Mouse (Mus musculus) 416B (cell line): Measurements from ENCODE around the gene Scn5a.

ENCODE experiments used
- DNase-seq: peaks from one replicate; pipeline ENCODE4 v3.0.0; 2011; ENCODE audit warnings: low read depth

The Scn5a gene

DNA sequence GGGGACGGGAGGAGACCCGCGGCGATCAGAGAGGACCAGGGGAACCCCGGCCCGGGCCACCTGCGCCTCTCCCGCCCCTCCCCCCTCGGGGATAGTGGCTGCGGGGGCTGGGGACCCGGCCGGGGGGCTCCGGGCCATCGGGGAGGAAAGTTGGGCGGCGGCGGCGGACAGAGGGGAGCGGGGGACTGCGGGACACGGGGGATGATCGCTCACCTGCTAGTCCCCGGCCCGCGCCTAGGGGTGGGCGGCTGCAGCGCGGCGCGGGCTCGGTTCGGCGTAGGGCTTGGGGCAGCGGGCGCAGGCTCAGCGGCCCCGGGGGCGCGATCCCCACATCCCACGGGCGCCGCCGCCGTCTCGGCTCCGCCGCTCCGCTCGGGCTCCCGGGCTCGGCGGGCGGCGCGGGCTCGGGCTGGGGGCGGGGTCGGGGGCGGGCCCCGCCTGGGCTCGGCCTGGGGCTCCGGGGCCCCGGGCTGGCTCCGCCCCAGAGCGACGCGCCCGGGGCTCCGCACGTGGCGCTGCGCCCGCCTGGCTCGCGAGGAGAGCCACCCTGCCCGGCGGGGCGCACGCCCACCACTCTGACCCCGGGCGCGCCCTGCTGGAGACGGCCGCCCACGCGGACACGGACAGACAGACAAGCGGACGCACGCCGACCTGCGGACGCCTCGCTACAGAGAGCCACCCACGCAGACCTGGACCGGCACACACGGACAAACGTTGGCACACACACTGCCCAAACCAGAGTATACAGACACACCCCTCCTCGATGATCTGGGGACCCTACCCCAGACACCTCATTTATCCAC is at the start of gene Scn5a:
Gene Scn5a (minus strand): TSS at position 381 of the 803 bp plus-strand sequence.
- no peak for DNase-seq

DNA sequence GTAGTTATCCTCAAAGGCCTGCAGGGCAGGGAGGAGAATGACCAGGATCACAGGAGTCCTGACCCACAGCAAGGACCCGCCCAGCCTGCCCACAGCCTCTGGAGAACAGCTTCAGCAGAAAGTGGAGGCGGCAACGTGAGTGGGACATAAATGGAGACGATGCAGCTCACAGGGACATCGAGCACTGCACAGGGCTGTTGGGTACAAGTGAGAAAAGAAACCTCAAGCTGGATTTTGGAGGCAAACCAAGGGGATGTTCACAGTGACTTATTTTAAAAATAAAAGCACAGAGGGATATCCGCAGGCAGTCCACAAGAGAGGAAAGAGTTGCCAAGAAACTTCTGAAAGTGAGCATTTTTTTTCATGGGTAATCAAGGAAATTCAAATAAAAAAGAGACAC is 48.4 kb upstream of the Scn5a start:
- no peak for DNase-seq

DNA sequence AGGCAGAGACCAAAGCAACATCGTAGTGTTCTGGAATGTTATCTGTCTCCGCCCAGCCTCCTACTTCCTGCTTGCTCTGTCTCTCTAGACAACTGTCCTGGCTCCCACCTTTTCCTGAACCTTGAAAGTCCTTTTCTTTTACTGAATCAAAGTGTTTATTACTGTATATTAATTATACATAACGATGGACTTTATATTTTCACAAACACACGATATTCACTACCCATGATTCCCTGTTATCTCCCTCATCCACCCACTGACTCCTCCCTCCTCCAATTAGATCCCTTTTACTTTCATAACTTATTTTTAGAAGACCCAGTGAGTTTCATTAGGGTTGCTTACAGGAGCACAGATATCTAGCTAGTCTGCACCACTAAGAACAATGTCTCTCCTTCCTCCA is 45.3 kb upstream of the Scn5a start:
- DNase-seq, result no peak

GRCm38 (mm10) chr9:119614798-119615197 is 36.0 kb upstream of the Scn5a start:
- no peak for DNase-seq

DNA sequence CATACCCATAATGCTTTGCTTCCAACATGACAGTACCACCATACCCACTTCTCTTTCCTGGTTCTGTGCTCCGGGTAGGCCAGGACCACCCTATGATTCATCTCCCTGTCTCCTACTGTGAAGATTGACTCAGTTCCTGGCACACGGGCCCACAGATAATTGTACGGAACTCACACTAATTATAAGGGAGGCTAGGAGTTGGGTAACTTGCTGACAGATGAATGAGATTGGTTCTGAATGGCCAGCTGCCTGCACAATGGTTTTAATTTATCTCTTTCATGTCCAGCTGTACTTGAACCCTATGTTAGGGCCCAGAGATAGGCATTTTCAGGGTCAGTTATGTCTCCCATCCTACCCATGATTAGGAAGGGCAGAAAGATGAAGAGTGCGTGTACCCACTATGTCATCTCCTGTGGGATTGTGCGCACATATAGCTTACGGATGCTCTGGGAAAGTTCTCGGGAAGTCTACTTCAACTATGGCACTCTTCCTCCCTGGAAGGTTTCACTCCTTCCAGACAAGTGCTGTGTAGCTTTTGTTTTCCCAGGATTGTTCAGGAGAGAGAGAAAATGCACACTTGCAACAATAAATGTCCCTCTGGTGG is 31.8 kb upstream of the Scn5a start:
- peak; percentile 28 for DNase-seq

DNA sequence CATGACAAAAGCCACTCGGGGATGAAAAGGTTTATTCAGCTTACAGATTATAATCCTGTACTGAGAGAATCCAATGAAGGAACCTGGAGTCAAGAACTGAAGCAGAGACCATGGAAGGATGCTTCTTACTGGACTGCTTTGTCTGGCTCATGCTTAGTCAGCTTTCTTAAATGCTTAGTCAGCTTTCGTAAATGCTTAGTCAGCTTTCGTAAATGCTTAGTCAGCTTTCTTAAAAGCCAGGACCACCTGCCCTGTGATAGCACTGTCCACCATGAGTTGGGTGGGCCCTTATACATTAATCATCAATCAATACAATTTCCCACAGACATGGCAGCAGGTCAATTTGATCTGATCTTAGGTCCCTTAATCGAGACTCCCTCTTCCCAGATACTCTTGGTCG is 28.1 kb upstream of the Scn5a start:
- DNase-seq, result no peak

- DNase-seq, result no peak
These were observed 25.8 kb upstream of the Scn5a start for GRCm38 (mm10) chr9:119604607-119605006.

GRCm38 (mm10) chr9:119598501-119598900 is 19.7 kb upstream of the Scn5a start:
- DNase-seq, result no peak

GRCm38 (mm10) chr9:119597332-119597731 is 18.5 kb upstream of the Scn5a start:
- DNase-seq, result peak; percentile 20

DNA sequence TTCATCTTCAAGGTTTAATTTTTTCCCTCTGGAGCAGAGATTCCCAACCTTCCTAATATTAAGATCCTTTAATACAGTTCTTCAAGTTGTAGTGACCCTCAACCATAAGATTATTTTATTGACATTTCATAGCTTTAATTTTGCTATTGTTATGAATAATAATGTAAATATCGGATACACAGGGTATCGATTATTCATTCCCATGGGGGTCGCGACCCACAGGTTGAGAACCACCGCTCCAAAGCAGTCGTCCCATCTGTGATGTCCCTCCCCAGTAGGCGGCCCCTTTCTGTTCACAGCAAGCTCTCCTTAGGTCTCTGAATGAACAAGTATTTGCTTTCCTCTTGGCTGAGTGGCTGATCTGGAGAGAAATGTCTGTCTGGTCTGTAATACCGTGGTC is 10.8 kb upstream of the Scn5a start:
- no peak for DNase-seq

DNA sequence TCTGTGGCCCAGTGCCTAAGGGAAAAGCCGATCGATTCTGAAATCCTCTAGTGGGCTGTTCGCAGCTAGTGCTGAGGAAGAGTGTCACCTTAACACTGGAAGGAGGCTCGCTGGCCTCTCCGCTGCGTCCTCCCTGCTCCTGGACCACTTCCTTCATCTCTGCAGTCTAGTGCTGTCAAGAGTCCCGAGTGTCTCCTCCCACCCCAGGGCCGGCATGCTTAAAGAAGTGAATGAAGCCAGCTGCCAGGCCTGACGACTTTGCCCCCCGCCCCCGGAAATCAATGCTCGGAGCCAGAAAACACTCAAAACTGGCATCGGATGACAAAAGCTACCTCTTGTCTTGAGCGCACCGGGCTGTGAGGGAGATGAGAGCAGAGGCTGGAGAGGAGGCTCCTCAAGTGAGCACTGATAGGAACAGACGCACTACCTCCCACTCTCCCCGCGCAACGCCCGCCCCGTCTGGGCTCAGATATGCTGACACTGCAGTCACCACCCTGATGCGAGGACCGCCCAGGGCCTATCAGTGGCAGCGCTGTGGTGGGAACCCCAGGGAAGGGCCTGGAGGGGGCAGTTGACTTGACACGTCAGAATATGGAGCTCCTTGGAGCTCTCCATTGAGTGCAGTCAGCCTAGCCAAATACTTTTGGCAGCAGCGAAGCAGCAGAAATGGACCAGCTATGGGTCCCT is 10.1 kb upstream of the Scn5a start:
- DNase-seq, result no peak

- peak; percentile 55 for DNase-seq
These were observed 1.9 kb upstream of the Scn5a start for GRCm38 (mm10) chr9:119580668-119581067.

- DNase-seq, result no peak
These were observed 1.4 kb upstream of the Scn5a start for GRCm38 (mm10) chr9:119580187-119580586.

GRCm38 (mm10) chr9:119578311-119578635 is 543 bp downstream of the Scn5a start:
- no peak for DNase-seq

DNA sequence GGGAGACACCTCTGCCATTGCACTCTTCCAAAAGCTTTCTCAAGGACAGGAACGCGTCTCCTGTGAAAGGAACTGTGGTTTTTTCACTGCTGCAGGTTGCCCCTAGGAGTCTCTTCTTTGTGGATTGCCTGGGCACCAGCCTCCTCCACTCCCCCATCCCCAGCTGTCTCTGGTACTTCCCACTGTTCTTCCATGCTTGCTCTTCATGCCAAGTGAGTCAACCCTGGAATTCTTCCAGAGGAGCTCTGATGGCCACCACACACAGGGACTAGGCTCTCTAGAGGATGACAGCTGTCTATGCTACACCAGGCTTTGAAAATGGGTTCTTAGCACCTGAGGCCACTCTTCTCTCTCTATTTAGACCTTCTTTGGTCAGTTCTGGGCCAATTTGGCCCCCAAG is 1.8 kb downstream of the Scn5a start:
- no peak for DNase-seq

- no peak for DNase-seq
These were observed 3.1 kb downstream of the Scn5a start for GRCm38 (mm10) chr9:119575732-119576131.

DNA sequence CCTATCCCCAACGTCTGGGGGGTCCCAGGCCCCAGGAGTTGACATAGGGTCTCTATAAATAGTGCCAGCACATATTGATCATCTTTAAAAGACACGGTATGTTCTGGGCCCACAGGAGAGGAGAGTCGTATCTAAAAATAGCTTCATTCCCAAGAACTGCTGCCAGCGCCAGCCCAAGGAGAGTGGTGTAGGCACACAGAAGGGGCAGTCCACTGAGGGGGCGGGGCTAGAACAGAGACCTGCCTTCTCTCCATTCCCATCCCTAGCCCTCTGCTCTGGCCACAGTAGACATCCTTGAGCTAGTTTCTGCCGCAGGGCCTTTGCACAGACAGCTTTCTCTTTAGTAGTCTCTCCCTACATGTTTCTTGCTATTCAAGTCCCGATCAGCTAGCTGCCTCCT is 4.5 kb downstream of the Scn5a start:
- DNase-seq, result no peak

DNA sequence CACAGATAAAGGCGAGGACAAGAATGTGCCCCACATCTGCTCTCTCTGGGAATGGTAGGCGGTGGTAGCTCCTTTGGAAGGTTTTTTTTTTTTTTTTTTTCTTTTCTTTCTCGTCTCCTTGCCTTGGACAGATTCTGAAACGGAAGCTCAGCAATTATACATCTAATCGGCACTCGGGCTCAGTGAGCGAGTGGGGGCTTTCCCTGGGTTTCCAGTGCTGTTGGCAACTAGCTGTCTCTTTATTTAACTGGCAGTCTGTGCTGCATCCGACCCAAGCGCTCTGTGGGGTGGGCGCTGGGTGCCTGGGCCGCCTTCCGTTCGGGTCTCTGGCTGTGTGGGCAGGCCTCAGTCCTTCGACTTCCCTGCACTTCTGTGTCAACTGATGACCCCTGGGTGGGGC is 5.8 kb downstream of the Scn5a start:
- DNase-seq, result no peak

- no peak for DNase-seq
These were observed 7.4 kb downstream of the Scn5a start for GRCm38 (mm10) chr9:119571411-119571888.

DNA sequence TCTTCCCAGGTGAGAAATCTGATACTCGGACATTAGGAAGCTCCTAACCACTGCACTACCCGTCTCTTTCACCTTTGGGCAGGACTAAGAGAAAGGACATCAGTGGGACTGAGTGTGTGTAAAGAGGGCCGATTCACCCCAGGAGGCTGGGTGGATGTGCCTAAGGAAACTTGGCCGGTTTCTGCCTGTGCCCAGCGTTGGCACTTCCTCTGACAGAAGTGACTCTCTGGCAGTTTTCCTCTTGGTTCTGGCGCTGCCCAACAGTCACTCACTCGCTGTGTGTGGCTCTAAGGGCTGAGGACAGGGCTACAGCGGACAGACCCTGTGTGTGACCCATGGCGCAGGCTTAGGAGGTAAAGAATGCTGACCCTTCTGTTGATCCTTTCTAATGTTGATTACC is 8.2 kb downstream of the Scn5a start:
- DNase-seq, result no peak

GRCm38 (mm10) chr9:119568732-119569131 is 10.1 kb downstream of the Scn5a start:
- no peak for DNase-seq

- no peak for DNase-seq
These were observed 11.0 kb downstream of the Scn5a start for GRCm38 (mm10) chr9:119567800-119568199.

GRCm38 (mm10) chr9:119566214-119566613 is 12.6 kb downstream of the Scn5a start:
- DNase-seq, result no peak
